Mouse (Mus musculus) limb, embryonic 14.5 days (tissue): ENCODE measurements around the gene Zdhhc14. TPM values are rescaled to one million over a fixed set of nuclear protein-coding genes. Genes with fewer than 3 reads are reported as not detected.
"Not testable (repeated sequence)": the region's sequence is repeated elsewhere in the genome, so short reads cannot be mapped to it uniquely, and the experiment has no call there.

Source experiments
- ATAC-seq: fragments of 200-750 bp; cut with Nextera tagmentation; 2 replicates; pipeline ENCODE4 v1.8.0; 2017; ENCODE audit warnings: low read depth, moderate number of reproducible peaks, moderate TSS enrichment; ENCODE audit not compliant: low FRiP score
- DNase-seq: peaks from one replicate; pipeline ENCODE4 v3.0.0-alpha.2; 2015; ENCODE audit warnings: low spot score
- H3K27ac ChIP-seq: fragments of 300-500 bp; sonication (generic); replicated peaks from 2 replicates; pipeline ENCODE4 v1.5.1; 2014; ENCODE audit warnings: low read depth, mild to moderate bottlenecking, low read length, moderate library complexity, mixed read lengths
- H3K27me3 ChIP-seq: fragments of 300-500 bp; sonication (generic); 2 replicates; pipeline ENCODE4 v1.6.1; 2014; ENCODE audit warnings: low read length, mixed read lengths; ENCODE audit not compliant: control insufficient read depth, insufficient read depth
- H3K36me3 ChIP-seq: fragments of 300-500 bp; sonication (generic); 2 replicates; pipeline ENCODE4 v1.6.1; 2014; ENCODE audit warnings: mild to moderate bottlenecking, low read length, moderate library complexity, mixed read lengths; ENCODE audit not compliant: control insufficient read depth, insufficient read depth
- H3K4me1 ChIP-seq: fragments of 300-500 bp; sonication (generic); 2 replicates; pipeline ENCODE4 v1.6.1; 2014; ENCODE audit warnings: antibody characterized with exemption, low read length, mixed read lengths; ENCODE audit not compliant: control insufficient read depth, insufficient read depth
- H3K4me2 ChIP-seq: fragments of 300-500 bp; sonication (generic); replicated peaks from 2 replicates; pipeline ENCODE4 v1.6.1; 2014; ENCODE audit warnings: low read depth, mild to moderate bottlenecking, low read length, moderate library complexity; ENCODE audit not compliant: severe bottlenecking
- H3K4me3 ChIP-seq: fragments of 300-500 bp; sonication (generic); replicated peaks from 2 replicates; pipeline ENCODE4 v1.5.1; 2014; ENCODE audit warnings: low read length
- H3K9ac ChIP-seq: fragments of 300-500 bp; sonication (generic); 2 replicates; pipeline ENCODE4 v1.6.1; 2014; ENCODE audit warnings: mild to moderate bottlenecking, low read depth, low read length, moderate library complexity; ENCODE audit not compliant: severe bottlenecking
- H3K9me3 ChIP-seq: fragments of 300-500 bp; sonication (generic); 2 replicates; pipeline ENCODE4 v1.6.1; 2016; ENCODE audit warnings: low read length; ENCODE audit not compliant: control insufficient read depth
- POLR2A ChIP-seq: fragments of 200-500 bp; IDR thresholded peaks from 2 replicates; pipeline ENCODE4 v1.8.0; 2012; ENCODE audit warnings: inconsistent platforms, mild to moderate bottlenecking, moderate library complexity, borderline replicate concordance; ENCODE audit not compliant: insufficient read depth, insufficient read length; ENCODE audit errors: extremely low read depth
- WGBS: fragments of 180-500 bp; shearing (Covaris S2); extraction: QIAGEN DNeasy Blood & Tissue Kit; methylation state at CpG from one replicate; pipeline ENCODE4 v1.1.7; 2014; 5-methylcytosine and 5-hydroxymethylcytosine counted together
- polyA plus RNA-seq, 2 experiments: library from polyadenylated mRNA; depleted of rRNA in 1 of 2; stranded (reverse) in 1 of 2; unstranded in 1 of 2; fragments of >200 nt; fragmentation: Nextera tagmentation in 1 of 2; extraction: Ambion mirVana in 1 of 2; gene quantifications; 2 replicates each; pipeline versions ENCODE4 v1.2.1 to v1.2.3; 2012 to 2014

Gene Zdhhc14
- polyA plus RNA-seq, 2 experiments = 3.0 to 4.3 TPM

GRCm38 (mm10) chr17:5612236-5612635 lies 119.9 kb downstream of the Zdhhc14 start:
- TF ChIP-seq POLR2A = no peak
- no peaks in the 10 kb centered on the region for H3K27me3 ChIP-seq
- 71% methylated on average over 4 of the region's 4 CpGs for WGBS
- no peaks in the 10 kb centered on the region for H3K9me3 ChIP-seq
- no peak overlapping the region for H3K4me3 ChIP-seq
- no peak overlapping the region for H3K4me2 ChIP-seq
- 0 out of 2 replicates have a peak, but pooled peaks cover 3% of the 10 kb centered on the region for H3K4me1 ChIP-seq
- DNase-seq (no peak), ATAC-seq (no peak)
- H3K9ac ChIP-seq = no peak overlapping the region
- H3K36me3 ChIP-seq = no peaks in the 10 kb centered on the region
- no peak overlapping the region for H3K27ac ChIP-seq

DNA sequence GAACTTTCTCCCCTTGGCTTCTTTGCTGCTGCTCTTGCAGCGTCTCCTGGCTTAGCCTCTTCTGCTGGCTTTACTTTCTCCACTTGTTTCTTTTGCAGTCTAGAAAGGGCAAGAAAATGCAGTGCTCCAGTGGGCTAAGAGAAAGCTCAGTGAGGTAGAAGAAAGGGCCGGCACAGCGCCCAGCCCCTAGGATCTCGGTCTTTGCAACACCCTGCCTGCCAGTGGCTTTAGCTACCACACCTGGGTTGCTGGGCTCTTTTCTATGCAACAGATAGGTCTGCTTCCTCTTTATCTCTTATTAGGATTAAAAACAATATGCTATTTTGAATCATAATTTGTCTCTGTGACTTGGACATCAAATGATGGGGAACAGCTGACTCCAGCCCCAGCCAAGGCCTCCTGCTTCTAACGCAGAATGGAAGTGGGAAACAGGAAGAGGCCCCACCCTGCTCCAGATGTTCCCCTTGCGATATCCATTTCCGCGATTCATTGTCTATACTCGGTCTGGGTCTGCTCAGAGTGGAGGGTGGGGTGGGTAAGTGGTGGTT lies 122.5 kb downstream of the Zdhhc14 start:
- WGBS = 69% methylated on average over 9 of the region's 9 CpGs
- ATAC-seq (no peak), DNase-seq (peak; percentile 47)
- H3K9me3 ChIP-seq = no peaks in the 10 kb centered on the region
- no peak overlapping the region for H3K4me3 ChIP-seq
- H3K36me3 ChIP-seq = no peaks in the 10 kb centered on the region
- H3K4me2 ChIP-seq = no peak overlapping the region
- peak overlapping the region; percentile 56; the same call in 1 of the 2 replicates for H3K27ac ChIP-seq
- H3K27me3 ChIP-seq = no peaks in the 10 kb centered on the region
- 0 out of 2 replicates have a peak, but pooled peaks cover 3% of the 10 kb centered on the region for H3K4me1 ChIP-seq
- H3K9ac ChIP-seq = no peak overlapping the region
- no peak for TF ChIP-seq POLR2A

DNA sequence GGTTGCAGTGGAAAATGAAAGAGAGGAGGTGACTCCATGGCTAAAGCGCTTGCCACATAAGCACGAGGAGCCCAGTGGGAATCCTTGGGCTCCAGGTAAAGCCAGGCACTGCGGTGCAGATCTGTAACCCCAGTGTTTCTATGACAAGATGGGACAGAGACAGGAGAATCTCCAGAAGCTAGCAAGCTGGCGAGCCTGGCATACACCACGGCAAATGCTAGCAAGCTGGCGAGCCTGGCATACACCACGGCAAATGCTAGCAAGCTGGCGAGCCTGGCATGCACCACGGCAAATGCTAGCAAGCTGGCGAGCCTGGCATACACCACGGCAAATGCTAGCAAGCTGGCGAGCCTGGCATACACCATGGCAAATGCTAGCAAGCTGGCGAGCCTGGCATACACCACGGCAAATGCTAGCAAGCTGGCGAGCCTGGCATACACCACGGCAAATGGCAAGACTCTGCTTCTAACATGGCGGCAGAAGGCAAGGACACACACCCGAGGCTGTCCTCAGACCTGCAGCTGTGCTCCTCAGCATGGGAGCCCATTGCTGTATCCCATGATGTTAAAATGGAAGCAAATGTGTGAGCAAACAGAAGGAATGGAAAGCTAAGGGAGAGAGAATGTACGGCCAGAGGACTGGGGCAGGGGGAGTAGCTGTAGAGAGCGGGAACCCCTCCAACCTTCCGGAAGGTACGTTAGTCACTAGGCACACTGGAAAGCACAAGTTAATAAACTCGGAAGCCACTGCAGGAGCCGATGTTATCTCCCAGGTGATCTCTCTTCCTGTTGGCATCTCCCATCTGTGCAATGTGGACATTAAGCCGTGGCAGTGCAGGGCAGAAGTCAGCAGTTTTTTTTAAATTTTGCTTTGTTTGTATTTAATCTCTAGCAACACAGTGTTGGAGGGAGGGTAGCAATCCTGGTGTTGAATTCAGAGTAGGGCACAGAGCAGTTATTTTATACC lies 129.6 kb downstream of the Zdhhc14 start:
- TF ChIP-seq POLR2A = no peak
- 87% methylated on average over 25 of the region's 25 CpGs for WGBS
- H3K4me3 ChIP-seq = no peak overlapping the region
- no peak overlapping the region for H3K4me2 ChIP-seq
- H3K9ac ChIP-seq = no peak overlapping the region
- DNase-seq (no peak), ATAC-seq (no peak)
- no peaks in the 10 kb centered on the region for H3K4me1 ChIP-seq
- no peaks in the 10 kb centered on the region for H3K36me3 ChIP-seq
- H3K27me3 ChIP-seq = no peaks in the 10 kb centered on the region
- H3K27ac ChIP-seq = no peak overlapping the region
- H3K9me3 ChIP-seq = no peaks in the 10 kb centered on the region

- H3K36me3 ChIP-seq = no peaks in the 10 kb centered on the region
- DNase-seq (no peak), ATAC-seq (no peak)
- no peaks in the 10 kb centered on the region for H3K9me3 ChIP-seq
- no peaks in the 10 kb centered on the region for H3K4me1 ChIP-seq
- H3K27me3 ChIP-seq = no peaks in the 10 kb centered on the region
- H3K4me2 ChIP-seq = no peak overlapping the region
- WGBS = 63% methylated on average over 6 of the region's 6 CpGs
- no peak overlapping the region for H3K27ac ChIP-seq
- H3K4me3 ChIP-seq = no peak overlapping the region
- no peak overlapping the region for H3K9ac ChIP-seq
- TF ChIP-seq POLR2A = no peak
Observed at GRCm38 (mm10) chr17:5622764-5623163, 130.4 kb downstream of the Zdhhc14 start.

- TF ChIP-seq POLR2A = no peak
- no peaks in the 10 kb centered on the region for H3K4me1 ChIP-seq
Observed at GRCm38 (mm10) chr17:5623181-5623580, 130.8 kb downstream of the Zdhhc14 start.

GRCm38 (mm10) chr17:5624815-5625214 lies 132.5 kb downstream of the Zdhhc14 start:
- not testable (repeated sequence) for H3K4me1 ChIP-seq, H3K27ac ChIP-seq, DNase-seq, H3K9me3 ChIP-seq, H3K36me3 ChIP-seq, H3K4me3 ChIP-seq, ATAC-seq, H3K4me2 ChIP-seq, H3K9ac ChIP-seq, H3K27me3 ChIP-seq
- 80% methylated on average over 1 of the region's 1 CpGs for WGBS

More at GRCm38 (mm10) chr17:5623181-5623580, 130.8 kb downstream of the Zdhhc14 start:
- no peak overlapping the region for H3K27ac ChIP-seq
- no peak overlapping the region for H3K4me3 ChIP-seq
- no peak overlapping the region for H3K9ac ChIP-seq
- DNase-seq = no peak
- H3K36me3 ChIP-seq = no peaks in the 10 kb centered on the region
- no peak for ATAC-seq
- H3K9me3 ChIP-seq = no peaks in the 10 kb centered on the region
- H3K27me3 ChIP-seq = no peaks in the 10 kb centered on the region
- H3K4me2 ChIP-seq = no peak overlapping the region
